Mouse (Mus musculus): Measurements from ENCODE around the gene Xkr7.

The Xkr7 gene

GRCm38 (mm10) chr2:153031126-153032082, at the start of gene Xkr7:
Gene Xkr7, plus strand, starts transcription at chr2:153031852.
- no peak for DNase-seq (ENCODE audit: low read depth)

- DNase-seq (ENCODE audit: low read depth), result no peak
These were observed 46.1 kb upstream of the Xkr7 start for GRCm38 (mm10) chr2:152985582-152985981.

GRCm38 (mm10) chr2:152991529-152991928, 40.1 kb upstream of the Xkr7 start:
- DNase-seq (ENCODE audit: low read depth), result no peak

GRCm38 (mm10) chr2:152997046-152997445, 34.6 kb upstream of the Xkr7 start:
- DNase-seq (ENCODE audit: low read depth), result no peak

GRCm38 (mm10) chr2:153002492-153003248, 29.0 kb upstream of the Xkr7 start:
- DNase-seq (ENCODE audit: low read depth), result peak; percentile 28

- no peak for DNase-seq (ENCODE audit: low read depth)
These were observed 27.8 kb upstream of the Xkr7 start for GRCm38 (mm10) chr2:153003681-153004338.

GRCm38 (mm10) chr2:153005981-153006380, 25.7 kb upstream of the Xkr7 start:
- no peak for DNase-seq (ENCODE audit: low read depth)

GRCm38 (mm10) chr2:153009192-153009973, 22.3 kb upstream of the Xkr7 start:
- no peak for DNase-seq (ENCODE audit: low read depth)

GRCm38 (mm10) chr2:153013724-153014515, 17.7 kb upstream of the Xkr7 start:
- no peak for DNase-seq (ENCODE audit: low read depth)

- peak; percentile 96 for DNase-seq (ENCODE audit: low read depth)
These were observed 16.7 kb upstream of the Xkr7 start, which contains the start of gene Pdrg1 for GRCm38 (mm10) chr2:153014758-153015593. Gene Pdrg1, minus strand, starts transcription at chr2:153015427.

GRCm38 (mm10) chr2:153015804-153016203, 15.8 kb upstream of the Xkr7 start:
- DNase-seq (ENCODE audit: low read depth), result no peak

GRCm38 (mm10) chr2:153016786-153017185, 14.9 kb upstream of the Xkr7 start:
- DNase-seq (ENCODE audit: low read depth), result no peak

- no peak for DNase-seq (ENCODE audit: low read depth)
These were observed 12.3 kb upstream of the Xkr7 start for GRCm38 (mm10) chr2:153019355-153019754.

GRCm38 (mm10) chr2:153021163-153021562, 10.5 kb upstream of the Xkr7 start:
- no peak for DNase-seq (ENCODE audit: low read depth)

- no peak for DNase-seq (ENCODE audit: low read depth)
These were observed 8.8 kb upstream of the Xkr7 start for GRCm38 (mm10) chr2:153022855-153023254.

GRCm38 (mm10) chr2:153026052-153026451, 5.6 kb upstream of the Xkr7 start:
- DNase-seq (ENCODE audit: low read depth), result no peak

- no peak for DNase-seq (ENCODE audit: low read depth)
These were observed 4.2 kb upstream of the Xkr7 start for GRCm38 (mm10) chr2:153027501-153027900.

GRCm38 (mm10) chr2:153030422-153030821, 1.2 kb upstream of the Xkr7 start:
- no peak for DNase-seq (ENCODE audit: low read depth)

- DNase-seq (ENCODE audit: low read depth), result peak; percentile 73
These were observed 611 bp downstream of the Xkr7 start for GRCm38 (mm10) chr2:153032083-153032842.

All from c-Kit-positive CD71-negative TER-119-negative erythroid progenitor cells, embryonic 14.5 days (primary cell).